Mouse (Mus musculus) lung, embryonic 15.5 days (tissue): ENCODE data around the gene Rab30. TPM values are rescaled to one million over a fixed set of nuclear protein-coding genes. Genes with fewer than 3 reads are reported as not detected.

Experiments
- ATAC-seq: fragments of 200-750 bp; cut with Nextera tagmentation; 2 replicates; pipeline ENCODE4 v1.8.0; 2017; ENCODE audit warnings: moderate number of reproducible peaks, borderline replicate concordance; ENCODE audit not compliant: low FRiP score, low TSS enrichment; ENCODE audit errors: extremely low read depth
- H3K27ac ChIP-seq: fragments of 300-500 bp; sonication (generic); 2 replicates; pipeline ENCODE4 v1.5.1; 2015; ENCODE audit warnings: moderate library complexity, mild to moderate bottlenecking, inconsistent platforms
- H3K27me3 ChIP-seq: fragments of 300-500 bp; sonication (generic); 2 replicates; pipeline ENCODE4 v1.6.1; 2015; ENCODE audit warnings: inconsistent platforms
- H3K36me3 ChIP-seq: fragments of 300-500 bp; sonication (generic); 2 replicates; pipeline ENCODE4 v1.6.1; 2015; ENCODE audit warnings: inconsistent platforms
- H3K4me1 ChIP-seq: fragments of 300-500 bp; sonication (generic); 2 replicates; pipeline ENCODE4 v1.6.1; 2015; ENCODE audit warnings: inconsistent platforms
- H3K4me2 ChIP-seq: fragments of 300-500 bp; sonication (generic); 2 replicates; pipeline ENCODE4 v1.6.1; 2015; ENCODE audit warnings: inconsistent platforms, mild to moderate bottlenecking, moderate library complexity
- H3K4me3 ChIP-seq: fragments of 300-500 bp; sonication (generic); 2 replicates; pipeline ENCODE4 v1.5.1; 2015; ENCODE audit warnings: mild to moderate bottlenecking, inconsistent platforms
- H3K9ac ChIP-seq: fragments of 300-500 bp; sonication (generic); 2 replicates; pipeline ENCODE4 v1.6.1; 2015; ENCODE audit warnings: inconsistent platforms
- H3K9me3 ChIP-seq: fragments of 300-500 bp; sonication (generic); 2 replicates; pipeline ENCODE4 v1.6.1; 2016; ENCODE audit warnings: inconsistent platforms
- WGBS: fragments of 180-500 bp; shearing (Covaris S2); methylation state at CpG from one replicate; pipeline ENCODE4 v1.1.7; 2015; 5-methylcytosine and 5-hydroxymethylcytosine counted together
- polyA plus RNA-seq: library from polyadenylated mRNA; unstranded; fragments of >200 nt; fragmentation: Nextera tagmentation; extraction: Ambion mirVana; gene quantifications from 2 replicates; pipeline ENCODE4 v1.2.1, GENCODE M21; 2015

Rab30 gene
- polyA plus RNA-seq, 1 experiment from 2014 or later: 5.0 TPM

GRCm38 (mm10) chr7:92874116-92874675 lies 132.8 kb downstream of the Rab30 start, which contains the start of the genes Ddias and Prcp:
Ddias (minus strand) TSS chr7:92874247.
Prcp (plus strand) TSS chr7:92874470.
- WGBS: 0% methylated on average over 53 of the region's 53 CpGs
- H3K9me3 ChIP-seq: no peaks in the 10 kb centered on the region
- peak within 1 kb of the TSS; percentile 87 for H3K4me2 ChIP-seq
- H3K9ac ChIP-seq: peak within 1 kb of the TSS; percentile 76
- H3K36me3 ChIP-seq: no peaks in the 10 kb centered on the region
- H3K27ac ChIP-seq: peak within 1 kb of the TSS; percentile 99
- ATAC-seq: peak; percentile 84
- peak within 1 kb of the TSS; percentile 69 for H3K4me3 ChIP-seq
- peaks cover 21% of the 10 kb centered on the region for H3K4me1 ChIP-seq
- H3K27me3 ChIP-seq: no peaks in the 10 kb centered on the region

DNA sequence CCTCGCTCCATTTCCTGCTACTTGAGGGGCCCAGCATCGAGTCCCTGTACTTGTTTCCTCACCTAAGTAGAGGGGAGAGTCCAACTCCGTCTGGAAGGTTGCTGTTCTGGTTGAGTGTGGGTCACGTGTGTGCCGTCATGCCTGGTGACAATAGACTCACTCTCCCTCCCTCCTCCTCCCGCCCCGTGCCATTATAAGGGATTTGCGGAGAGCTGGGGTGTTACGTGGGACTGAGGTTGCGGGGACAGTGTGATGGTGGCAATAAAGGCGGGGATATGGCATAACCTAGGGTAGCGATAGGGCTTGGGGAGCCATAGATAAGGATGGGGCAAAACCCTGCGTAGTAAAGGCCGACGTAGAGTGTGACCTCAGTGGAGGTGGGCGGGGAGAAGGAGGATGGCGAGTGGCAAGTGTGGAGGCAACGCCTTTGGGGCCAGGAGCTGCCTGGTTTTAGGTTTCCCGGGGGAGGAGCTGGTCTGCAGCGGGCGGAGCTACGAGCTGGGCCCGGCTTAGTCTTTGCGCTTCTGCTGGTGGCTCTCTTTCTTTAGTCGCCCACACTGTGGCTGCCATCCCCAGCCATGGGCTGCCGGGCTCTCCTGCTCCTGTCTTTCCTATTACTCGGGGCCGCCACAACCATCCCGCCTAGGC lies 133.5 kb downstream of the Rab30 start:
- under 1% methylated on average over 29 of the region's 29 CpGs for WGBS

GRCm38 (mm10) chr7:92876066-92876465 lies 134.7 kb downstream of the Rab30 start:
- H3K4me1 ChIP-seq: peaks cover 21% of the 10 kb centered on the region
- H3K36me3 ChIP-seq: no peaks in the 10 kb centered on the region
- peak overlapping the region; percentile 69 for H3K4me3 ChIP-seq
- no peaks in the 10 kb centered on the region for H3K9me3 ChIP-seq
- peak overlapping the region; percentile 99; the same call in 1 of the 2 replicates for H3K27ac ChIP-seq
- H3K4me2 ChIP-seq: peak overlapping the region; percentile 87
- ATAC-seq: no peak
- WGBS: 22% methylated on average over 3 of the region's 3 CpGs
- H3K9ac ChIP-seq: peak overlapping the region; percentile 76
- H3K27me3 ChIP-seq: no peaks in the 10 kb centered on the region

More for the DNA sequence above, 133.5 kb downstream of the Rab30 start:
- Histone ChIP-seq H3K4me3 (peak overlapping the region; percentile 69), H3K27me3 (no peaks in the 10 kb centered on the region), H3K4me2 (peak overlapping the region; percentile 87), H3K9me3 (no peaks in the 10 kb centered on the region), H3K36me3 (no peaks in the 10 kb centered on the region), H3K27ac (peak overlapping the region; percentile 99), H3K4me1 (peaks cover 21% of the 10 kb centered on the region), H3K9ac (peak overlapping the region; percentile 76)
- ATAC-seq: peak; percentile 93

- no peaks in the 10 kb centered on the region for H3K36me3 ChIP-seq
- peaks cover 21% of the 10 kb centered on the region for H3K4me1 ChIP-seq
- no peak for ATAC-seq
- 29% methylated on average over 7 of the region's 7 CpGs for WGBS
- H3K9ac ChIP-seq: peak overlapping the region; percentile 36; the same call in 1 of the 2 replicates
- peak overlapping the region; percentile 87 for H3K4me2 ChIP-seq
- no peaks in the 10 kb centered on the region for H3K9me3 ChIP-seq
- H3K27me3 ChIP-seq: no peaks in the 10 kb centered on the region
- peak overlapping the region; percentile 69 for H3K4me3 ChIP-seq
- peak overlapping the region; percentile 63 for H3K27ac ChIP-seq
Observed at GRCm38 (mm10) chr7:92876538-92876937, 135.1 kb downstream of the Rab30 start.

- Histone ChIP-seq H3K9me3 (no peaks in the 10 kb centered on the region), H3K9ac (no peak overlapping the region), H3K27ac (no peak overlapping the region), H3K4me1 (peaks cover 15% of the 10 kb centered on the region), H3K36me3 (no peaks in the 10 kb centered on the region), H3K4me2 (peak overlapping the region; percentile 11; the same call in 1 of the 2 replicates), H3K4me3 (no peak overlapping the region), H3K27me3 (no peaks in the 10 kb centered on the region)
- ATAC-seq: no peak
- 72% methylated on average over 7 of the region's 7 CpGs for WGBS
Observed at GRCm38 (mm10) chr7:92878575-92879285, 137.3 kb downstream of the Rab30 start.

- Histone ChIP-seq H3K9ac (no peak overlapping the region), H3K9me3 (no peaks in the 10 kb centered on the region), H3K36me3 (no peaks in the 10 kb centered on the region), H3K27ac (peak overlapping the region; percentile 58; the same call in 1 of the 2 replicates), H3K4me3 (no peak overlapping the region), H3K27me3 (no peaks in the 10 kb centered on the region), H3K4me1 (peaks cover 3% of the 10 kb centered on the region; the same call in 1 of the 2 replicates), H3K4me2 (no peak overlapping the region)
- WGBS: 85% methylated on average over 9 of the region's 9 CpGs
- ATAC-seq: peak; percentile 57
Observed at GRCm38 (mm10) chr7:92883850-92884716, 142.7 kb downstream of the Rab30 start.

DNA sequence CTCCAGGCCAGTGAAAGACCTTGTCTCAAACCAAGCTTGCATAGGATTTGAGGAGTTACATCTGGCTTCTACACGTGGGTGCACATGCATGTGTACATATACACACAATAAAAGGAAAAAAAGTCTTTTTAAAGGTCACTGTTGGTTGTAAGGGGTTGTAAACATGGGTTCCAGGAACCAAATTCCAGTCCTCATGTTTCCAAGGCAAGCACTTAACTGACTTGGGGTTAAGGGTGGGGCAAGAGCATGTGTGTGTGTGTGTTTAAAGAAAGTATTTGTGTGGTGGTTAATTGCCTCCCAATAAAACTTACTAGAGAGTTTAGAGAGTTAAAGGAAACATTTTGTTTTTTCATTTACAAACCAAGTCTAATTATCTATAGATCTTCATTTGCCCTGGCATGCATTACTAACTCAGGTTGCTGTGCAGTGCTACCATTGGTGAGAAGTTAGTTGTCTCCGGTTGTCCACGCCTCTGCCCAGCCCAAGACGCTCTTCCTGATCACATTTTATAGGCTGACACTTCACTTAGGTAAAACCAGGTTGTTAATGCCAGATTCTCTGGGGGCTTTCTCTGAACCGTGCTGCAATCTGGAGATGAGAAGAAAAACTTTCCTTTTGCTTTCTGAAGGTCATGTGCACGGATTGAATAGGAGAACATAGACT lies 143.7 kb downstream of the Rab30 start:
- no peak for ATAC-seq
- H3K27ac ChIP-seq: no peak overlapping the region
- H3K4me3 ChIP-seq: no peak overlapping the region
- H3K9ac ChIP-seq: no peak overlapping the region
- no peaks in the 10 kb centered on the region for H3K36me3 ChIP-seq
- WGBS: 77% methylated on average over 6 of the region's 6 CpGs
- H3K27me3 ChIP-seq: no peaks in the 10 kb centered on the region
- peaks cover 3% of the 10 kb centered on the region; the same call in 1 of the 2 replicates for H3K4me1 ChIP-seq
- no peaks in the 10 kb centered on the region for H3K9me3 ChIP-seq
- no peak overlapping the region for H3K4me2 ChIP-seq

DNA sequence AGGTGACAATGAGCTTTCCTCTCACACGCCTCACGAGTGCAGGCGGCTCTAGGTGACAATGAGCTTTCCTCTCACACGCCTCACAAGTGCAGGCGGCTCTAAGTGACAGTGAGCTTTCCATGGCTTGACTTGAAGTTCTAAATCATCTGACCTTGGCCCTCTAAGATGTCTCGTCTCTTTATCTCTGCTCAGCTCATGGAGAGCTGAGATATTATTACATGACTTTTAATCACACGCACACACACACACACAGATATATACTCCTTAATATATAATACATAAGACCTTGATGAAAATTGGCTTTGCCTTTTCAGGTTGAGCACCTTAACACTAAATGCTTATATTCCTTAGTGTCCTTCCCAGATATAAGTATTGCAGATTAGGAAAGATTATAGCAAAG lies 145.4 kb downstream of the Rab30 start:
- Histone ChIP-seq H3K9me3 (no peaks in the 10 kb centered on the region), H3K27ac (0 out of 2 replicates have a peak overlapping the region, but pooled peaks have one; percentile 18), H3K36me3 (no peaks in the 10 kb centered on the region), H3K4me2 (no peak overlapping the region), H3K9ac (no peak overlapping the region), H3K4me1 (peaks cover 3% of the 10 kb centered on the region; the same call in 1 of the 2 replicates), H3K4me3 (no peak overlapping the region), H3K27me3 (no peaks in the 10 kb centered on the region)
- WGBS: 61% methylated on average over 7 of the region's 7 CpGs
- no peak for ATAC-seq

GRCm38 (mm10) chr7:92887230-92887629 lies 145.8 kb downstream of the Rab30 start:
- no peak overlapping the region for H3K9ac ChIP-seq
- H3K27me3 ChIP-seq: no peaks in the 10 kb centered on the region
- H3K4me1 ChIP-seq: peaks cover 3% of the 10 kb centered on the region; the same call in 1 of the 2 replicates
- no peak overlapping the region for H3K4me3 ChIP-seq
- WGBS: 95% methylated on average over 5 of the region's 5 CpGs
- no peak for ATAC-seq
- H3K36me3 ChIP-seq: no peaks in the 10 kb centered on the region
- H3K27ac ChIP-seq: no peak overlapping the region
- no peaks in the 10 kb centered on the region for H3K9me3 ChIP-seq
- H3K4me2 ChIP-seq: no peak overlapping the region

GRCm38 (mm10) chr7:92890211-92890610 lies 148.8 kb downstream of the Rab30 start:
- H3K36me3 ChIP-seq: no peaks in the 10 kb centered on the region
- no peak overlapping the region for H3K4me3 ChIP-seq
- H3K9me3 ChIP-seq: no peaks in the 10 kb centered on the region
- H3K27ac ChIP-seq: no peak overlapping the region
- H3K9ac ChIP-seq: no peak overlapping the region
- no peak overlapping the region for H3K4me2 ChIP-seq
- WGBS: 37% methylated on average over 1 of the region's 1 CpGs
- ATAC-seq: no peak
- no peaks in the 10 kb centered on the region for H3K27me3 ChIP-seq
- no peaks in the 10 kb centered on the region for H3K4me1 ChIP-seq
